Mouse (Mus musculus): Measurements from ENCODE around the gene Tbx5. TPM values are rescaled to one million over a fixed set of nuclear protein-coding genes. Genes with fewer than 3 reads are reported as not detected.

Gene Tbx5
- total and polyA plus RNA-seq, 2 experiments from 2014 or later: 17.3 to 31.1 TPM

DNA sequence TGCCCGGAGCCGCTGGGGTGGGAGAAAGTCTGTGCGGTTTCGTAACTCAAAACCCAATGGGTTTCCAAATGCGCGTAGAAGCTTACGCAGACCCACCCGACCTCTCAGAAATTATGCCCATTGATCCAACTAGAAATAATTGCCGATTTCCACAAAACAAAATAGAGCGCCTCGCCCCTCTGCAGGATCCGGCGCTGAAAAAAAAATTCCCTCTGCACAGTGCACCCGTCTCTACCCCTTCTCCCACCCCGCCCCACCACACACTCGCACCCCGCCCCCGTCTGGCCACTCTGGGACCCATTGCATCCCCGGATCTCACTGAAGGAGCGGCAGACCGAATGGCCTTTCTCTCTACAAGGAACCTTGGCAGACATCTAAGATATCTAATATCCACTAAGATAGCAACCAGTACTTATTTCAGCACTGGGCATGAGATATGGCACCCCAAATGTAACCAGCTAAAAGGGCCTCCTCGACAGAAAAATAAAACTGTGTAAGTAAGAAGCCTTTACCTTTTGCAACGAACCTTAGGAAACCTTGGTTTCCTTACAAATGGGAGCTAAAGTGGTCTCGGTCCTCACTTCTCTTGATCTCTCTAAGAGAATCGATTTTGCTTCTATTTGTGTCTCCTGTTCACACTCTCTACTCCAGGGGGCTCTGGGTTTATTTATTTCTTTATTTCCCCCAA, 533 bp upstream of the Tbx5 start:
- peaks cover 4% of the 10 kb centered on the region; the same call in 1 of the 2 replicates for H3K4me1 ChIP-seq (ENCODE audit: control insufficient read depth, insufficient read depth)
- DNase-seq (ENCODE audit: low spot score) (no peak), ATAC-seq (ENCODE audit: insufficient read depth, low read depth) (0 out of 2 replicates have a peak, but pooled peaks have one; percentile 33)
- peak overlapping the region; percentile 78 for H3K9ac ChIP-seq (replicated peaks; ENCODE audit: low read depth, low read length)
- H3K36me3 ChIP-seq (replicated peaks; ENCODE audit: control insufficient read depth, insufficient read depth, low read length): no peaks in the 10 kb centered on the region
- H3K4me3 ChIP-seq (ENCODE audit: low read depth, low read length): peak overlapping the region; percentile 59
- WGBS: 5% methylated on average over 25 of the region's 25 CpGs
- peak overlapping the region; percentile 75 for H3K4me2 ChIP-seq (ENCODE audit: low read depth, low read length)
- H3K27ac ChIP-seq (ENCODE audit: low read depth): peak overlapping the region; percentile 79
- H3K9me3 ChIP-seq (replicated peaks; ENCODE audit: control insufficient read depth, low read length): no peaks in the 10 kb centered on the region
- TF ChIP-seq EP300 (IDR thresholded peaks at IDR 0.05; ENCODE audit: low read depth) (no peak), CTCF (IDR thresholded peaks at IDR 0.05; ENCODE audit: low read depth) (peak; percentile 11; the same call in 1 of the 2 replicates)
- peaks cover 20% of the 10 kb centered on the region; the same call in 1 of the 2 replicates for H3K27me3 ChIP-seq (ENCODE audit: control insufficient read depth, insufficient read depth, low read length)

DNA sequence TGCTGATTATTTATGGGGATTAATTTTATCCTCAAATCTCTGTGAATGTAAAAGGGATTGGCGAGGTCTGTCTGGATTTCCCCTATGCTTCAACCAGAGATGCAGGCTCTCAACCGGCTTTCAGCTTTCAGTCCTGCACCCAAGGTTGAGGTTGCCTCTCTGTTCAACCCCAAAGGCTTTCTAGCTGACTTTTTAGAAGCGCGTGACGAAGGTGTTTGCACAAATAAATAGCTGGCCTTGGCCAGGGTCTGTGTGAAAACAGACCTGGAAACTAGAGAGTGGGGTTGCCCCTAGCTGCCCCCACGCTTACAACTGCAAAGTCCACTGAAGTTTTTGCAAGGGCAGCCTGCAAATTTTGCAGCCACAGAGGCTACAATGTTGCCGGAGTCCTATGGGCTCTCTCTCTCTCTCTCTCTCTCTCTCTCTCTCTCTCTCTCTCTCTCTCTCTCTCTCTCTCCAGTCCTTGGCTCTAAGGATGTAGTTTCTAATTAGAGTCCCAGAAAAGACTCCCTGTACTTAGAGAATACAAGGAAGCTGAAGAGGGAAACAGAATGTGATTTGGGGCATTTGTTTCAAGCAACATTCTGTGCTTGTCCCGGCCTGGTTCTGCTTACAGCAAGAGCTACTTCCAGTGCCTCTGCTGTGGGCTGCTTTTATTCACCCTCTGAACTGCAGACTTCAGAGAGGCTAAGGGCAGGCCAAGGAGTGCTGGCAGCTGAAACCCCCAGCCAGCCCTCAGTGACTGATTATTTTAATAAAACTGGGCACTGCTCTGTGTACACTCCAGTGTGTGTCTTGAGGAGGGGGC, 959 bp downstream of the Tbx5 start:
- H3K36me3 ChIP-seq (replicated peaks; ENCODE audit: control insufficient read depth, insufficient read depth, low read length): no peaks in the 10 kb centered on the region
- WGBS: 30% methylated on average over 8 of the region's 8 CpGs
- H3K27ac ChIP-seq (ENCODE audit: low read depth): peak overlapping the region; percentile 79
- ATAC-seq (ENCODE audit: insufficient read depth, low read depth) (no peak), DNase-seq (ENCODE audit: low spot score) (no peak)
- H3K4me1 ChIP-seq (ENCODE audit: control insufficient read depth, insufficient read depth): no peaks in the 10 kb centered on the region
- H3K4me3 ChIP-seq (ENCODE audit: low read depth, low read length): peak overlapping the region; percentile 59
- H3K9me3 ChIP-seq (replicated peaks; ENCODE audit: control insufficient read depth, low read length): no peaks in the 10 kb centered on the region
- H3K4me2 ChIP-seq (ENCODE audit: low read depth, low read length): peak overlapping the region; percentile 75
- H3K27me3 ChIP-seq (ENCODE audit: control insufficient read depth, insufficient read depth, low read length): peaks cover 29% of the 10 kb centered on the region; the same call in 1 of the 2 replicates
- TF ChIP-seq CTCF (IDR thresholded peaks at IDR 0.05; ENCODE audit: low read depth) (no peak), EP300 (IDR thresholded peaks at IDR 0.05; ENCODE audit: low read depth) (no peak)
- H3K9ac ChIP-seq (replicated peaks; ENCODE audit: low read depth, low read length): peak overlapping the region; percentile 78

GRCm38 (mm10) chr5:119834031-119834403, 1.5 kb downstream of the Tbx5 start:
- no peaks in the 10 kb centered on the region for H3K9me3 ChIP-seq (replicated peaks; ENCODE audit: control insufficient read depth, low read length)
- ATAC-seq (ENCODE audit: insufficient read depth, low read depth) (no peak), DNase-seq (ENCODE audit: low spot score) (no peak)
- no peaks in the 10 kb centered on the region for H3K4me1 ChIP-seq (ENCODE audit: control insufficient read depth, insufficient read depth)
- peaks cover 34% of the 10 kb centered on the region; the same call in 1 of the 2 replicates for H3K27me3 ChIP-seq (ENCODE audit: control insufficient read depth, insufficient read depth, low read length)
- peak overlapping the region; percentile 79 for H3K27ac ChIP-seq (ENCODE audit: low read depth)
- H3K9ac ChIP-seq (replicated peaks; ENCODE audit: low read depth, low read length): peak overlapping the region; percentile 78; the same call in 1 of the 2 replicates
- WGBS: 31% methylated on average over 2 of the region's 2 CpGs
- peak overlapping the region; percentile 75 for H3K4me2 ChIP-seq (ENCODE audit: low read depth, low read length)
- TF ChIP-seq CTCF (IDR thresholded peaks at IDR 0.05; ENCODE audit: low read depth) (no peak), EP300 (IDR thresholded peaks at IDR 0.05; ENCODE audit: low read depth) (no peak)
- peak overlapping the region; percentile 64 for H3K4me3 ChIP-seq (ENCODE audit: low read depth, low read length)
- no peaks in the 10 kb centered on the region for H3K36me3 ChIP-seq (replicated peaks; ENCODE audit: control insufficient read depth, insufficient read depth, low read length)

- peaks cover 42% of the 10 kb centered on the region for H3K27me3 ChIP-seq (ENCODE audit: control insufficient read depth, insufficient read depth, low read length)
- WGBS: 1% methylated on average over 30 of the region's 30 CpGs
- peaks cover 4% of the 10 kb centered on the region for H3K4me1 ChIP-seq (ENCODE audit: control insufficient read depth, insufficient read depth)
- H3K4me2 ChIP-seq (ENCODE audit: low read depth, low read length): peak overlapping the region; percentile 75
- peak overlapping the region; percentile 88 for H3K27ac ChIP-seq (ENCODE audit: low read depth)
- no peaks in the 10 kb centered on the region for H3K36me3 ChIP-seq (replicated peaks; ENCODE audit: control insufficient read depth, insufficient read depth, low read length)
- H3K9me3 ChIP-seq (replicated peaks; ENCODE audit: control insufficient read depth, low read length): no peaks in the 10 kb centered on the region
- TF ChIP-seq CTCF (IDR thresholded peaks at IDR 0.05; ENCODE audit: low read depth): no peak
- TF ChIP-seq EP300 (IDR thresholded peaks at IDR 0.05; ENCODE audit: low read depth): no peak
- peak overlapping the region; percentile 82 for H3K9ac ChIP-seq (replicated peaks; ENCODE audit: low read depth, low read length)
- DNase-seq (ENCODE audit: low spot score) (peak; percentile 62), ATAC-seq (ENCODE audit: insufficient read depth, low read depth) (peak; percentile 22)
- H3K4me3 ChIP-seq (ENCODE audit: low read depth, low read length): peak overlapping the region; percentile 64
Observed at GRCm38 (mm10) chr5:119835053-119835867, 2.8 kb downstream of the Tbx5 start.

DNA sequence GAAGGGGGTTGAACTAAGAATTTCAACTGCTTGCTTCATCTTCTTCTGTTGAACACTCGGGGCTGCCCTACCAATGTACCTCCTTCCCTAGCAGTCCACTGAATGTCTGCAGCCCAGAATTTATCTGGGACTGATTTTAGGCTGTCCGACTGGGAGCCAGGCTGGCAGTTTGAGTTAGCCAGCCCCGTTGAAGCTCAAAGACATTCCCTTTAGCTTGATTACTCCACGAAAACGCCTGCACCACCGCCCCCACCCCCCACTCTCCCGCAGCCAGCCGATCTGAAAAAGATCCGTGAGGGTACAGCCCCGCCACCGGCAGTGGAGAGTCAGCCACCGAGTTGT, 3.4 kb downstream of the Tbx5 start:
- H3K27ac ChIP-seq (ENCODE audit: low read depth): peak overlapping the region; percentile 88
- peak overlapping the region; percentile 75 for H3K4me2 ChIP-seq (ENCODE audit: low read depth, low read length)
- no peaks in the 10 kb centered on the region for H3K9me3 ChIP-seq (replicated peaks; ENCODE audit: control insufficient read depth, low read length)
- no peak for DNase-seq (ENCODE audit: low spot score)
- ATAC-seq (ENCODE audit: insufficient read depth, low read depth): no peak
- TF ChIP-seq EP300 (IDR thresholded peaks at IDR 0.05; ENCODE audit: low read depth): no peak
- TF ChIP-seq CTCF (IDR thresholded peaks at IDR 0.05; ENCODE audit: low read depth): no peak
- H3K9ac ChIP-seq (replicated peaks; ENCODE audit: low read depth, low read length): peak overlapping the region; percentile 82
- H3K27me3 ChIP-seq (ENCODE audit: control insufficient read depth, insufficient read depth, low read length): peaks cover 43% of the 10 kb centered on the region
- H3K4me1 ChIP-seq (ENCODE audit: control insufficient read depth, insufficient read depth): peaks cover 8% of the 10 kb centered on the region
- H3K4me3 ChIP-seq (ENCODE audit: low read depth, low read length): peak overlapping the region; percentile 64
- 4% methylated on average over 12 of the region's 12 CpGs for WGBS
- H3K36me3 ChIP-seq (replicated peaks; ENCODE audit: control insufficient read depth, insufficient read depth, low read length): 0 out of 2 replicates have a peak, but pooled peaks cover 4% of the 10 kb centered on the region
